Mouse (Mus musculus) neural tube, embryonic 12.5 days (tissue): ENCODE measurements around the gene U2af2. TPM values are rescaled to one million over a fixed set of nuclear protein-coding genes. Genes with fewer than 3 reads are reported as not detected.
A peak's percentile ranks its signal among the peaks of the same experiment; 100 is the strongest.
"Not testable (repeated sequence)": the region's sequence is repeated elsewhere in the genome, so short reads cannot be mapped to it uniquely, and the experiment has no call there.

ENCODE experiments used
- ATAC-seq: fragments of 200-750 bp; cut with Nextera tagmentation; 2 replicates; pipeline ENCODE4 v1.8.0; 2017; ENCODE audit warnings: low read depth, mild to moderate bottlenecking, moderate TSS enrichment, moderate library complexity; ENCODE audit not compliant: low FRiP score
- H3K27ac ChIP-seq: fragments of 300-500 bp; sonication (generic); 2 replicates; pipeline ENCODE4 v1.5.1; 2016
- H3K27me3 ChIP-seq: fragments of 300-500 bp; sonication (generic); replicated peaks from 2 replicates; pipeline ENCODE4 v1.6.1; 2016; ENCODE audit warnings: mild to moderate bottlenecking
- H3K36me3 ChIP-seq: fragments of 300-500 bp; sonication (generic); 2 replicates; pipeline ENCODE4 v1.6.1; 2016; ENCODE audit warnings: mild to moderate bottlenecking
- H3K4me1 ChIP-seq: fragments of 300-500 bp; sonication (generic); 2 replicates; pipeline ENCODE4 v1.6.1; 2016
- H3K4me2 ChIP-seq: fragments of 300-500 bp; sonication (generic); replicated peaks from 2 replicates; pipeline ENCODE4 v1.6.1; 2016; ENCODE audit warnings: mild to moderate bottlenecking
- H3K4me3 ChIP-seq: fragments of 300-500 bp; sonication (generic); 2 replicates; pipeline ENCODE4 v1.5.1; 2016
- H3K9ac ChIP-seq: fragments of 300-500 bp; sonication (generic); 2 replicates; pipeline ENCODE4 v1.6.1; 2016; ENCODE audit warnings: mild to moderate bottlenecking
- H3K9me3 ChIP-seq: fragments of 300-500 bp; sonication (generic); 2 replicates; pipeline ENCODE4 v1.6.1; 2016; ENCODE audit warnings: mild to moderate bottlenecking
- WGBS: fragments of 180-500 bp; shearing (Covaris S2); methylation state at CpG from one replicate; pipeline ENCODE4 v1.1.7; 2016; 5-methylcytosine and 5-hydroxymethylcytosine counted together
- polyA plus RNA-seq: library from polyadenylated mRNA; unstranded; fragments of >200 nt; fragmentation: Nextera tagmentation; extraction: Ambion mirVana; gene quantifications from 2 replicates; pipeline ENCODE4 v1.2.1, GENCODE M21; 2016

The U2af2 gene
- polyA plus RNA-seq = 147 and 163 TPM in 2 replicates

DNA sequence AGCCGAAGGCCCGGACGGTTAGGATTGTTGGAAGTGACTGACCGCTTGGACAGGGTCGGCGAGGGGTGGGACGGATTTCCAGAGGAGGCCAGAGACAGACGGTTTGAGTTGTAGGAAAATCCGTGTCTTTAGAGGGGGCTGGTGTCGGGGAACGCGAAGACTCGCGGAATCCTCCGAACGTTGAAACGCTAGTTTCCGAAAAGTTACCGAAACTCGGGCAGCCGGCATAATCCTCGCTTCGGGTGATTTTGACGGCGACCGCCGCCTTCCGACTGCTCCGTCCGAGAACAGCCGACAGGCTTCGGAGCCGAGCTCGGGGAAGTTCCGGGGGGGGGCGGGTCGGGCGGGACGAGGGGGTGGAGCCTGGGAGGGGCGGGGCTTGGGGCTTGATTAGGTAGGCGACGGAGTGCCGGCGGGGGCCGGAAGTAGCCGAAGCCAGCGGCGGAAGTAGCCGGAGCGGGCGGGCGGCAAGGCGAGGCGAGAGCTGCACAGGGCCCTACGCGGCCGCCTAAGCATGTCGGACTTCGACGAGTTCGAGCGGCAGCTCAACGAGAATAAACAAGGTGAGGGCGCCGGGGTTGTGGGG, at the start of gene U2af2:
Gene U2af2 (plus strand): TSS at position 370 of the 586 bp plus-strand sequence.
- WGBS = under 1% methylated on average over 63 of the region's 65 CpGs
- H3K4me1 ChIP-seq = peaks cover 36% of the 10 kb centered on the region

DNA sequence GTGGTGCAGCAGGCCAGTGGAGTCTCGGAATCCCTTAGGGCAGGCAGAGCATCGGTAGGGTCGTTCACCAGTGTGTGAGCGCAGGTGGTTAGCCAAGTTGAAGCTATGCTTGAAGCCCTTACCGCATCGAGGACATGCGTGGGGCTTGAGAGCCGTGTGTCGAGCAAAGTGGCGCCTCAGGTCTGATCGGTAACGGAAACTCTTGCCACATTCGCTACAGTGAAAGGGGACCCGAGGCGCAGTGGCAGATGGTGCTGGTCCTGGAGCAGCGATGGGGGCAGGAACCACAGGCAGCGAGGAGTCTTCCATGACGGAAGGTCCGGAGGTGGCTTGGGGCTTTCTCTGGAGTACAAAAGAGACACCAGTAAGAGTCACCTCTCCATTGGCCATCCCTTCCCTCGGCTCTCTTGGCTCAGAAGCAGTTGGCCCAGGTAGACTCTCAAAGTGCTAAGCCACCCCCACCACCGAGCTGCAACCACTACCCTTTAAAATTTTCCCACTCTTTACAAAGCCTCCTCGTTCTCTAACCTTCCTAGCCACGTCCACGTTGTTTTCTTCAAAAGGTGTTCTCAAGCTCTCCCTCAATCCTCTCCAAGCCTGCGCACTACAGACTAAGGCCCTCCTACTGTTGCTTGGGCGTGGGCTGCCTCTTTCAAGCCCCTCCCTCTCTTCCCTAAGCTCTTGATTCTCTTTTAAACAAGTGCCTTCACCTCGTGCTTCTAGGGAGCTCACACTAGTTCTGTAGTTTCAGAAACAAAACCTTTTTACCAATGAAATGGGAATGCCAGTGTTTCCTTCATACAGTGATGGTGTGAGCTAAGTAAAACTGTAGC, 49.0 kb upstream of the U2af2 start:
- no peaks in the 10 kb centered on the region for H3K4me1 ChIP-seq
- peak overlapping the region; percentile 55 for H3K4me2 ChIP-seq
- H3K9me3 ChIP-seq = no peaks in the 10 kb centered on the region
- ATAC-seq = no peak
- peaks cover 50% of the 10 kb centered on the region for H3K36me3 ChIP-seq
- no peak overlapping the region for H3K4me3 ChIP-seq
- 92% methylated on average over 27 of the region's 27 CpGs for WGBS
- H3K9ac ChIP-seq = no peak overlapping the region
- no peaks in the 10 kb centered on the region for H3K27me3 ChIP-seq
- H3K27ac ChIP-seq = no peak overlapping the region

More for the DNA sequence above, at the start of gene U2af2:
- Histone ChIP-seq H3K27me3 (peaks cover 20% of the 10 kb centered on the region), H3K4me3 (peak within 1 kb of the TSS; percentile 70), H3K9ac (peak within 1 kb of the TSS; percentile 80), H3K36me3 (peaks cover 11% of the 10 kb centered on the region), H3K4me2 (peak within 1 kb of the TSS; percentile 86), H3K9me3 (no peaks in the 10 kb centered on the region), H3K27ac (peak within 1 kb of the TSS; percentile 96)
- peak; percentile 85 for ATAC-seq

DNA sequence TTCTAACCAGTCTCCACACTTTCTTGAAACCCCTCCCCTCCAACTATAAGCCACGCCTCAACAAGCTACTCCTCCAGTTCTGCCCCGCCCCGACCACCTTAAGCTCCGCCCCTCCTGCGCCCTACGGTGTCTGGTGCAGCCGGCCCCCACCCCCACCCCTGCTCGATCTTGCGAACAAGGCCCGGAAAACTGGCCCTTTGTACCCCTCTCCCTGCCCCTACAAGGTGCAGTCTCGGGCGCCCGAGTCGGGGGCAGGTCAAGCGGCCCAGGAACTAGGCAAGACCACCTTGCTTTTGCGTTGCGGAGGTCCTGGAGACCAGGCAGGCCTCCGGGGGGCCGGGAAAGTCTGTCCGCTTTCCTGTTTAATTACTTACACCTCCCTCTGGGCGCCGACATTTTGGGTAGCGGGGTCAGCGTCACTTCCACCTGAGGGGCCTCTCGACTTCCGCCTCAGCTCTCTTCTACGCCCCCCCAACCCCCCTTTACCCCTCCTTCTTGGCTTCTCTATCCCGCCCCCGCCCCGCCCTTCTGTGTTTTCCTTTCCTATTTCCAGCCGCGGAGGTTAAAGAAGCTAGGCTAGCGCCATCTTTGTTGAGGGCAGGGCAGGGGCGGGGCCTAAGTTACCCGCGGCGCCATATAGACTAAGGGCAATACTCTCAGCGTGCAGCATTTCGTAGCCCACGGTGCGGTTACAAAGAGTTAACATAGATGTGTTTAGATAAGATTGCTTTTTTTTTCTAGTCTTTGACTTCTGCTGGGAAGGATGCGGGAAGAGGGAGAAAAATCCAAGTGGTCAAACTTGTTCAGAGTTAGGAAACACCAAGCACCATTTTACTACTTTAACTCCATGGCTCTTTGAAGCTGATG, 47.5 kb upstream of the U2af2 start, which contains the start of the genes Zfp524 and Fiz1:
Gene Zfp524 (plus strand): TSS at position 165 of the 867 bp plus-strand sequence.
Gene Fiz1 (minus strand): TSS at position 447 of the 867 bp plus-strand sequence.
- H3K9me3 ChIP-seq = no peaks in the 10 kb centered on the region
- WGBS = under 1% methylated on average over 41 of the region's 42 CpGs
- H3K4me2 ChIP-seq = peak within 1 kb of the TSS; percentile 55
- peak within 1 kb of the TSS; percentile 78 for H3K9ac ChIP-seq
- no peaks in the 10 kb centered on the region for H3K4me1 ChIP-seq
- H3K27me3 ChIP-seq = no peaks in the 10 kb centered on the region
- peak within 1 kb of the TSS; percentile 95 for H3K27ac ChIP-seq
- H3K4me3 ChIP-seq = peak within 1 kb of the TSS; percentile 63
- H3K36me3 ChIP-seq = peaks cover 35% of the 10 kb centered on the region
- peak; percentile 83 for ATAC-seq

DNA sequence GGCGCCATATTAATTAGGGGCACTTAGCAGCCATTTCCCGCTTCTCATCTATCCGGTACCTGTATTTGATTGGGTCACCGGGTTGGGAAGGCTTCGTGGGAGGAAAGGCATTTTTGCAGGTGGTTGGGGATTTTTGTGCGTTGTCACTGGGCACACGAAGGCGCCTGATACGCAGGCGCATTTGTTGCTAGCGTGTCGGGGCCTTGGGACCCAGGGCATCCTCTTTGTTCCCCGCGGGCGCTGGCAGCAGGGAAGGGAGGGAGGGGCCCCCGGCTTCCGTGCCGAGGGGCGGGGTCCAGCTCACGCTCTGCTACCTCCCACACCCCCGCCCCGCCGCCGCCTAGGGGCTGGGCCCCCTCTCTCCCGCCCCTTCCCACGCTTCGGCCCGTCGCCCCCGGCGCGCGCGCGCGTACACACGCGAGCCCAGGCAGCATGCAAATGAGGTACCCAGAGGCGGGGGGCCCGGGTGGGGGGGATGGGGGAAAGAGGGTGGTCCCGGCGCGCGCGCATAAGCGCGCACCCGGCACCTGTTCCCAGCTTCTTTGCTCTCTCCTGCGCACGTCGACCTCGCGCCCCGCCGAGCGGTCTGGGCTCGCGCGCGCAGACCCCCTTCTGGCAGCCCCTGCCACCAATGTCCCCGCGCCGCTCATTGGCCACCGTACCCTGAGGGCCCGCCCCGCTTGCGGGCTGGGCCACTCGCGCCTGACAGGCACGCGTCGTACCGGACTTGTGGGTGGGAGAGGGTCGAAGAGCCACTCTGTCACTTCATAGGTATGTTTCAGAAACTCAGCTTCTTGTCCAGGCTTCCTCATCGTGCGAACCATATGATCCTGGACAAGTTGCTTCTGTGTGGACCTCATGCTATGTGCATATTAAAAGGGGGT, 46.6 kb upstream of the U2af2 start, which contains the start of gene Gm44973:
Gene Gm44973 (plus strand): TSS at position 379 of the 884 bp plus-strand sequence.
- peak; percentile 82 for ATAC-seq

DNA sequence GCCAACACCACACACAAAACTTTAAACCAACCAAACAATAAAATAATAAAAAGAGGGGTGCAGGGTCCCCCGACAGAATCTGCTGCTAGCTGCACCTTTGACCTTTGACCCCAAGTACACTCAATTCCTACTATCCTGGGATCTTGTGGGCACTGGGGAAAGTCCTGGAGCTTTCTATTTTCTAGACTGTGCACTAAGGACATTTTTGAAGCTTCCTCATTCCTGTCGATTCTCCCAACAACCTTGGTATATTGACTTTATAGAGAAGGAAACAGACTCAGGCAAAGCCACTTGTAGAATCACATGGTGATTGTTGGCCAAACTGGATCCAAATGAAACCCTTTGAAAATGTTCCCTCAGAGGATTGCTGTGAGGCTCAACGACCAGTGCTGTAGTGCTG, 45.9 kb upstream of the U2af2 start:
- Histone ChIP-seq H3K9me3 (no peaks in the 10 kb centered on the region), H3K27me3 (no peaks in the 10 kb centered on the region), H3K9ac (peak overlapping the region; percentile 70), H3K27ac (no peak overlapping the region), H3K4me2 (peak overlapping the region; percentile 55), H3K4me3 (peak overlapping the region; percentile 63), H3K36me3 (peaks cover 19% of the 10 kb centered on the region), H3K4me1 (peaks cover 3% of the 10 kb centered on the region)
- no peak for ATAC-seq
- WGBS = 68% methylated on average over 3 of the region's 3 CpGs

More for the DNA sequence above, 46.6 kb upstream of the U2af2 start, which contains the start of gene Gm44973:
- H3K4me1 ChIP-seq = no peaks in the 10 kb centered on the region
- WGBS = under 1% methylated on average over 74 of the region's 76 CpGs
- peak within 1 kb of the TSS; percentile 78 for H3K9ac ChIP-seq
- H3K27me3 ChIP-seq = no peaks in the 10 kb centered on the region
- H3K36me3 ChIP-seq = peaks cover 26% of the 10 kb centered on the region
- no peaks in the 10 kb centered on the region for H3K9me3 ChIP-seq
- H3K4me3 ChIP-seq = peak within 1 kb of the TSS; percentile 63
- H3K27ac ChIP-seq = peak within 1 kb of the TSS; percentile 95
- peak within 1 kb of the TSS; percentile 55 for H3K4me2 ChIP-seq

DNA sequence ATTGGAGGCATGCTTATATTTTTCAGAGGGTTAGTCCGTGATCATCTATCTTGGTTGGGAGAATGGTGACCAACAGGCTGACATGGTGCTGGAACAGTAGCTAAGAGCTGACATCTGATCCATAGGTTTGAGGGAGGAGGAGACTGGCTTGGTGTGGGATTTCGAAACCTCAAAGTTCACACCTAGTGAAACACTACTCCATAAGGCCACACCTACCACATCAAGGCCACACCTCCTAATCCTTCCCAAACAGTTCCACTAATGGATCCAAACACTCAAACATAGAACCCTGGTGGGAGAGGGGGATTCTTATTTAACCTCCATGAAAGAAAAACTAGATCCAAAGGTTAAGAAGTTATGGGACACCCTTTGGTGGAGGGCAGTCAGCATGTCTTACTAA, 45.0 kb upstream of the U2af2 start:
- 91% methylated on average over 2 of the region's 2 CpGs for WGBS
- H3K4me2 ChIP-seq = no peak overlapping the region
- no peaks in the 10 kb centered on the region for H3K9me3 ChIP-seq
- H3K4me1 ChIP-seq = peaks cover 10% of the 10 kb centered on the region
- no peaks in the 10 kb centered on the region for H3K27me3 ChIP-seq
- H3K36me3 ChIP-seq = peaks cover 11% of the 10 kb centered on the region
- H3K9ac ChIP-seq = no peak overlapping the region
- ATAC-seq = no peak
- H3K4me3 ChIP-seq = no peak overlapping the region
- H3K27ac ChIP-seq = no peak overlapping the region

DNA sequence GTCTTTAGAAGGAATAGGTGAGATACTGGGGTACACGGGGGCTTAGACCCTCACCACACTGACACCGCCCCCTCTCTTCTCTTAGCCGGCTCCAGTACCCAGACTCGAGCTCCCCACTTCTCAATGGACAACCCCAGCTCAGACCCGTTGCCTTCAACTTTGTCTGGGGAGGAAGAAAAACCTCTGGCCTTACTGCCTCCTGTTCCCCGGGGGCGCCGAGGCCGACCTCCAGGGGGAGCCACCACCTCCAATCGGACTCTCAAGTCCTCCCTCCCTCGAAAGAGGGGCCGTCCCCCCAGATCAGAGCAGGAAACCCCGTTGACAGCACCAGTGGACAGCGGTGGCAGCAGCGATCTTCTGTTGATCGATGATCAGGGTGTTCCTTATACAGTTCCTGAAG, 44.6 kb upstream of the U2af2 start:
- Histone ChIP-seq H3K4me1 (peaks cover 10% of the 10 kb centered on the region), H3K27me3 (no peaks in the 10 kb centered on the region), H3K4me2 (no peak overlapping the region), H3K9me3 (no peaks in the 10 kb centered on the region), H3K4me3 (no peak overlapping the region), H3K27ac (no peak overlapping the region), H3K36me3 (peaks cover 11% of the 10 kb centered on the region), H3K9ac (no peak overlapping the region)
- 90% methylated on average over 16 of the region's 16 CpGs for WGBS
- no peak for ATAC-seq

DNA sequence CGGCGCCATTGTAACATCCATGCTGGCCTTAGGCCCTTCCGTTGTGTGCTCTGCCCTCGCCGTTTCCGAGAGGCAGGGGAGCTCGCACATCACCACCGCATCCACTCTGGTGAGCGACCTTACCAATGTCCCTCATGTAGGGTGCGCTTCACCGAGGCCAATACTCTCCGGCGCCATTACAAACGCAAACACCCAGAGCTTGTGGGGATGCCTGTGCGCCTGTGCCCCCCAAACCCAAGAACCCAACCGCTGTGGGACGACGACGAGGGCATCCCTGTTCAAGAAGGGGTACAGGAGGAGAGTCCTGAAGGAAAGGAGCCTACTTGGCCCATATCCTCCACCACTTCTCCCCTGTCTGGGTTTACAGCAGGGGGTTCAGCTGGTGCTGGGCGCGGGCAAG, 44.0 kb upstream of the U2af2 start:
- ATAC-seq = no peak
- Histone ChIP-seq H3K27me3 (no peaks in the 10 kb centered on the region), H3K4me1 (peaks cover 10% of the 10 kb centered on the region), H3K4me2 (no peak overlapping the region), H3K9ac (no peak overlapping the region), H3K27ac (no peak overlapping the region), H3K36me3 (peaks cover 11% of the 10 kb centered on the region), H3K9me3 (no peaks in the 10 kb centered on the region), H3K4me3 (no peak overlapping the region)
- 97% methylated on average over 21 of the region's 21 CpGs for WGBS

DNA sequence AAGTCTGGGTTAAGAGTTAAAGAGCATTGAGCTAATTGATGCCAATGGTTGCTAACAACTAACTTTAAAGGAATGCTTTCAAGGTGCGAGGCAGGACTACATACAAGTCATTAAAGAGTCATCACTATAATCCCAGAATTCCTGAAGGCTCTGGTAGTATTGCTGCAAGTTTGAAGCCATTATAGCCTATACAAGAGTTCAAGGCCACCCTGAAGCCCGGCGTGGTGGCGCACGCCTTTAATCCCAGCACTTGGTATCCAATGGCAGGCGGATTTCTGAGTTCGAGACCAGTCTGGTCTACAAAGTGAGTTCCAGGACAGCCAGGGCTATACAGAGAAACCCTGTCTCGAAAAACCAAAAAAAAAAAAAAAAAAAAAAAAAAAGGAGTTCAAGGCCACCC, 42.4 kb upstream of the U2af2 start:
- H3K9me3 ChIP-seq, H3K27me3 ChIP-seq, H3K27ac ChIP-seq, H3K9ac ChIP-seq, ATAC-seq: not testable (repeated sequence)
- Histone ChIP-seq H3K4me2 (peak overlapping the region; percentile 83), H3K36me3 (peaks cover 27% of the 10 kb centered on the region), H3K4me3 (peak overlapping the region; percentile 87), H3K4me1 (peaks cover 10% of the 10 kb centered on the region)
- WGBS = 28% methylated on average over 8 of the region's 8 CpGs

DNA sequence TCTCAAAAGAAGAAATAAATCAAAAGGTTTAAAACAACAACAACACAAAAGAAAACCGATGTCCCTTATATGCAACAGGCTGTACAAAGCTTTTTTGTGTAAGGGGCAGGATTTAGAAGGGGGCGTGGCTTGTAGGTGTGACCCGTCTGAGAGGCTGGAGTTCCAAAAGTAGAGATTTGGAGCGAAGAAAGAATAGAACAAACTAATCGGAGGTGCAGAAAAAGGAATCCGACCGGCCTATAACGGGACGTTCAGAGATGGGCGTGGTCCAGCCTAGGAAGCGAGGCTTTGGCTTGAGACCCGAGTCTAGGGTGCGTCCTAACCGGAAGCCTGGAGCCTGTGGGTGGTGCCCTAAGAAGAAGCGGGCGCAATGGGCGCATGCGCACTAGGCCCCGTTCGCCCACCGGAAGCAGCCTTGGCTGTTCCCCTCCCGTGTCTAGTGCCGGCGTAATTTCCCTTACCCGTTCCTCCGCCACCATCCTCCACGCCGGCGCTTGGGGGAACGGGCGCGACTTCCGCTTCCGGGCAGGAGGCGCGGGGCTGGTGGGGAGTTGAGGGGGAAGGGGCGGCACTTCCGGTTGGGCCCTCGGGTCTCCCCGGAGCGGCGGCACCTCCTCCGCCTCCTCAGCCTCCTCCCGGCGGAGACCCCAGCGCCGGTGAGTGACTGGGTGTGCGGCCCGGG, 41.8 kb upstream of the U2af2 start, which contains the start of the genes Zfp865 and Ccdc106:
Gene Zfp865 (plus strand): TSS at position 377 of the 682 bp plus-strand sequence.
Gene Ccdc106 (plus strand): TSS at position 554 of the 682 bp plus-strand sequence.
- peak within 1 kb of the TSS; percentile 83 for H3K4me2 ChIP-seq
- under 1% methylated on average over 49 of the region's 49 CpGs for WGBS
- H3K4me3 ChIP-seq = peak within 1 kb of the TSS; percentile 87
- H3K4me1 ChIP-seq = peaks cover 10% of the 10 kb centered on the region
- peak within 1 kb of the TSS; percentile 95 for H3K9ac ChIP-seq
- H3K27me3 ChIP-seq = no peaks in the 10 kb centered on the region
- peak within 1 kb of the TSS; percentile 83 for H3K27ac ChIP-seq
- no peaks in the 10 kb centered on the region for H3K9me3 ChIP-seq
- peak; percentile 80 for ATAC-seq
- H3K36me3 ChIP-seq = peaks cover 28% of the 10 kb centered on the region
